Mouse (Mus musculus): ENCODE measurements around the gene Ift74. TPM values are rescaled to one million over a fixed set of nuclear protein-coding genes. Genes with fewer than 3 reads are reported as not detected.
"Not testable (repeated sequence)": the region's sequence is repeated elsewhere in the genome, so short reads cannot be mapped to it uniquely, and the experiment has no call there.

Gene Ift74
- total RNA-seq, 2 experiments from 2014 or later: 10.4 to 11.9 TPM

DNA sequence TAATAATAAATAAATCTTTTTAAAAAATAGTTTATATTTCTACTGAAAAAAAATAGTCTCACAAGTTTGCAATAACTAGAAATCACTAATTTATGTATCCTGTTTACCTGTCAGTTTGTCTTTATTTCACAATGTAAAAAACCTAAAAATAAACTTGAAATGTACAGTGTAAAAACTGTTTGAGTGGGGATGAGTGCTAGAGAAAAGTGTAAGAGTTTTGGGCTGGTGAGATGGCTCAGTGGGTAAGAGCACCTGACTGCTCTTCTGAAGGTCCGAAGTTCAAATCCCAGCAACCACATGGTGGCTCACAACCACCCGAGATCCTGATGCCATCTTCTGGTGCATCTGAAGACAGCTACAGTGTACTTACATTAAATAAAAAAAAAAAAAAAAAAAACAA, 75.5 kb downstream of the Ift74 start:
- not testable (repeated sequence) for DNase-seq (ENCODE audit: low spot score in 2 of 2)

DNA sequence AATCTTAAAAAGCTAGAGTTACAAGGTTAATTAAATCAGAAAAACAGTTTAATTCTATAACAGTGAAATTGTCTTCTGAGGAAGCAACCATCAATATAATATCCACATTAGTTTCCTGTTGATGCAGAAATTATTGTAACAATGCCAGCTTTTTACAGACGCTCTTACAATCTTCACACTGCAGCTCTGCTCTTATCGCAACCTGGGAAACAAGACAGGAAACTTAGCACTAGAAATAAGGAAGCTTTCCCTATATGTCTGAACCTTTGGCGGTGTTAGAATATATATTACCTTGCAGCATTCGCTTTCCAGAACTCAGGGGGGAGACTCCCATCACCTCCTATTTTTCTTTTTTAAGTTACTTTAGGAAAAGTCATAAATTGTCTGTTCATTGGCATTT, 76.8 kb downstream of the Ift74 start:
- no peak for DNase-seq (ENCODE audit: low spot score in 2 of 2)

GRCm38 (mm10) chr4:94692175-94692574, 77.9 kb downstream of the Ift74 start:
- no peak for DNase-seq (ENCODE audit: low spot score in 2 of 2)

DNA sequence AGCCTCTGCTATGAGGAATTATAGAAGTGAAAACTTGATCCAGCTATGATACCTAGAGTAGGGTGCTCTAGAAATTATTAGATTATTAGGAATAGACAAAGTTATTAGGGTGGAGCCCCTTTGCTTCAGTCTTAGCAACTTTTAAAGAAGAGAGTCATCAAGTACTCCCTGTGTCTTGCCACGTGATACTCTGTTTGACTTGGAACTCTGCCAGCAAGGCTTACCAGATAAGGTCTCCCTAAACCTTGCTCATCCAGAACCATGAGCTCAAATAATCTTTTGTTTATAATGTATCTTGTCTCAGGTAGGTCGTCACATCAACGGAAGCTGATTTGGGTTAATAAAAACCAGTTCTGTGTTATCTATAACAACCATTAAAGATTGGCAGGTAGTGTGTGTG, 82.1 kb downstream of the Ift74 start:
- DNase-seq (ENCODE audit: low spot score in 2 of 2): no peak

GRCm38 (mm10) chr4:94711002-94711401, 96.7 kb downstream of the Ift74 start:
- DNase-seq (ENCODE audit: low spot score in 2 of 2): no peak

DNA sequence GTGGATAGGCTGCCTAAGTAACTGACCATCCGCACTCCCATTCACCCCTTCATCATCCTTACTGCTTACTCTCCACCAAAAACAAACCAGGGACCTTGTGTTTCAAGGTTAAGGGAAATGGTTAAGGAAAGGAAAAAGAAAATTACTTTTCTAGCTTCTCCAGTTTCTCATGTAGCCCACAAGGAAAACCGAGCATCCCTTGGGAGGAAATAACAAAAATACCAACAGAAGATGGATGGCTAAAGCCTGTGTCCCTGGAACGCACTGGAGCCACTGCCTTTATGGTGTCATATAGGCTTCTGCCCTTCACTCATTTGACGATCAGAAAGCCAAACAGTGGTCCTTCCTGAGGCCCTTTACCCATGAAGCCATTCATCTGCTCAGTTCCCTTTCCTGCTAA, 97.1 kb downstream of the Ift74 start:
- DNase-seq (ENCODE audit: low spot score in 2 of 2): no peak

- DNase-seq (ENCODE audit: low spot score in 2 of 2): no peak
These were observed 99.5 kb downstream of the Ift74 start for GRCm38 (mm10) chr4:94713741-94714140.

- no peak for DNase-seq (ENCODE audit: low spot score in 2 of 2)
These were observed 100.9 kb downstream of the Ift74 start for GRCm38 (mm10) chr4:94715166-94715565.

GRCm38 (mm10) chr4:94725799-94726198, 111.5 kb downstream of the Ift74 start:
- DNase-seq (ENCODE audit: low spot score in 2 of 2): no peak

GRCm38 (mm10) chr4:94732721-94733120, 118.4 kb downstream of the Ift74 start:
- no peak for DNase-seq (ENCODE audit: low spot score in 2 of 2)

GRCm38 (mm10) chr4:94737326-94738295, 123.3 kb downstream of the Ift74 start:
- DNase-seq (ENCODE audit: low spot score in 2 of 2): no peak

- no peak for DNase-seq (ENCODE audit: low spot score in 2 of 2)
These were observed 124.8 kb downstream of the Ift74 start, which contains the start of gene Tek for GRCm38 (mm10) chr4:94738838-94739731. Gene Tek (plus strand): TSS chr4:94739289.

DNA sequence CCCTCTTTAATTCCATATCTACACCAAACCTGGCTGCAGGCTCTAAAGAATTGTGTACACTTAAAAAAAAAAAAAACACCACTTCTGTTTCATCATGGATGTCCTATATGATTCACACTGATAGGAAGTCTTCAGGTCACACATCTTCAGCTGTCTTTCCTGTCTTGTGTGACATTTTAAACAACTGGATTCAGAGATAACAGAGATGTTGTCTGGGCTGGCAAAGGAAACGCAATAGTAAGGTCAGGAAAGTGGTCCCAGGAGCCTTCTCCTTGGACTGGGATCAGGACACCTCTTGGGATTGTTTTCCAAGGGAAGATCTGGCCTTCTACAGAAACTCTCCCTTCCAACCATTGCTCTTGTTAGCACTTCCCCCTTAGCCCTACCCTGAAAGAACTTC, 127.5 kb downstream of the Ift74 start:
- DNase-seq (ENCODE audit: low spot score in 2 of 2): no peak

Small RNAs within 50 kb of the gene (microRNA-seq; reads per million reads assigned to microRNA genes)
- gene Mir872 (ENCODE audit: borderline number of aligned reads in 2 of 2): 800 to 865 reads per million in 2 experiments

Other genes starting within 250 kb of the Ift74 start
- not detected for gene Gm10306, start 57.9 kb upstream of the Ift74 start, total RNA-seq (2021)
- 1 to 10 TPM; 6.0 to 6.7 TPM for gene Caap1, start 57.7 kb upstream of the Ift74 start, total RNA-seq (2021)
- gene Plaa, start 11.2 kb upstream of the Ift74 start, total RNA-seq (2021): 10 to 100 TPM; 56.0 to 60.5 TPM
- under 1 TPM in 1 of 2 experiments, not detected in 1; 0.10 TPM for gene Lrrc19, start 35.7 kb downstream of the Ift74 start, total RNA-seq (2021)
- gene Tek, start 124.8 kb downstream of the Ift74 start, total RNA-seq (2021): 10 to 100 TPM; 40.5 to 45.1 TPM

Measured in adrenal gland, adult 18-20 months (tissue).